Mouse (Mus musculus): ENCODE measurements around the gene Olfr68.
A peak's percentile ranks its signal among the peaks of the same experiment; 100 is the strongest.
"Not testable (repeated sequence)": the region's sequence is repeated elsewhere in the genome, so short reads cannot be mapped to it uniquely, and the experiment has no call there.

The Olfr68 gene

GRCm38 (mm10) chr7:103779598-103779997 is at the start of gene Olfr68:
Gene Olfr68 (minus strand): TSS chr7:103779698.
- DNase-seq (ENCODE audit: low read depth, low spot score): no peak

GRCm38 (mm10) chr7:103827808-103828207 is 48.3 kb upstream of the Olfr68 start, which contains the start of gene Hbb-bs:
Gene Hbb-bs (minus strand): TSS chr7:103828096.
- DNase-seq (ENCODE audit: low read depth, low spot score): no peak

GRCm38 (mm10) chr7:103827139-103827538 is 47.6 kb upstream of the Olfr68 start:
- not testable (repeated sequence) for DNase-seq (ENCODE audit: low read depth, low spot score)

DNA sequence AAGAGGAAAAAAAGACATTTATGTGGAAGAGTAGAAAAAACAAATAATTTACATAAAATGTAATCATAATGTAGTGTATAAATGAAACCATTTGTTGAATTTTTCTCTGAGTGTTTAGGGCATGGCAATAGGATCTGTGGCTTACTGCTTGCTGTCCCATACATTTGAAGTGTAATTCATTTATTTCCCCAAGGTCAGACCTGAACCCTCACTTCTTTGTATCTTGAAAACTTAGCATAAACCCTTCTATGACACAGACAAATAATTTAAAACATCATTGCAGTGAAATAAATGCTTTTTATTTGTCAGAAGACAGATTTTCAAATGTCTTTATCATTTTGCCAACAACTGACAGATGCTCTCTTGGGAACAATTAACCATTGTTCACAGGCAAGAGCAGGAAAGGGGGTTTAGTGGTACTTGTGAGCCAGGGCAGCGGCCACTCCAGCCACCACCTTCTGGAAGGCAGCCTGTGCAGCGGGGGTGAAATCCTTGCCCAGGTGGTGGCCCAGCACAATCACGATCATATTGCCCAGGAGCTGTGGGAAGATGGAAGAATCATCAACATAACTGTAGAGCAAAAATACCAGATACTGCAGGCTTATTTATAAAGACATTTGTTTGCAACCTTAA is 46.9 kb upstream of the Olfr68 start:
- DNase-seq (ENCODE audit: low read depth, low spot score): no peak

- no peak for DNase-seq (ENCODE audit: low read depth, low spot score)
These were observed 46.2 kb upstream of the Olfr68 start for GRCm38 (mm10) chr7:103825536-103826254.

GRCm38 (mm10) chr7:103824597-103824996 is 45.1 kb upstream of the Olfr68 start:
- DNase-seq (ENCODE audit: low read depth, low spot score): no peak

DNA sequence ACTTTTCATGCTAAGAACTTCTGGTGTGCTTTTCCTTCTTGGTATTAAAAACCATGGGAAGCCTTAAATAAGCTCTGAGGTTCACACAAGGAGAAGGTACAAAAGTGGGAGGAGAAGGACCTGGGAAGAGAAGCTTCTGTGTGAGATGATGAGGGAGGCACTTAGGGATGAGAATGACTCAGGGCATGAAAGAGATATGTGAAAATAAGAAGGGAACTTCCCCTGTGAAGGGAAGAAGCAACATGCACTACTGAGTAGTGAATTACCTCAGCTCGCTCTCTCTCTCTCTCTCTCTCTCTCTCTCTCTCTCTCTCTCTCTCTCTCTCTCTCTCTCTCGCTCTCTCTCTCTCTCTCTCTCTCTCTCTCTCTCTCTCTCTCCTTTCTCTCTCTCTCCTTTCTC is 35.6 kb upstream of the Olfr68 start:
- not testable (repeated sequence) for DNase-seq (ENCODE audit: low read depth, low spot score)

DNA sequence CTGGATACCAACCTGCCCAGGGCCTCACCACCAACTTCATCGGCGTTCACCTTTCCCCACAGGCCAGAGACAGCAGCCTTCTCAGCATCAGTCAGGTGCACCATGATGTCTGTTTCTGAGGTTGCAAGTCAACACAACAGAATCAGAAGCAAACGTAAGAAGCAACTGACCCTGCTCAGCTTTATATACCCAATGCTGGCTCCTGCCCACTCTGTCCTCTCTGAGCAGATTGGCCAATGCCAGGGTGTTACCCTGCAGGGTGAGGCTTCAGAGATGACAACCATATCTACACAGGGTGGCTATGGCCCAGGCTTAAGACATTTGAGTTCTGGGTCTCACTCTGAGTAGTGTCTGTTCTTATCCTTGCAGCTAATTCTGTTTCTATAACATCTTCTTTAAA is 34.3 kb upstream of the Olfr68 start, which contains the start of gene Hbb-bt:
Gene Hbb-bt, minus strand, starts transcription at position 231 of the 400 bp plus-strand sequence.
- no peak for DNase-seq (ENCODE audit: low read depth, low spot score)

DNA sequence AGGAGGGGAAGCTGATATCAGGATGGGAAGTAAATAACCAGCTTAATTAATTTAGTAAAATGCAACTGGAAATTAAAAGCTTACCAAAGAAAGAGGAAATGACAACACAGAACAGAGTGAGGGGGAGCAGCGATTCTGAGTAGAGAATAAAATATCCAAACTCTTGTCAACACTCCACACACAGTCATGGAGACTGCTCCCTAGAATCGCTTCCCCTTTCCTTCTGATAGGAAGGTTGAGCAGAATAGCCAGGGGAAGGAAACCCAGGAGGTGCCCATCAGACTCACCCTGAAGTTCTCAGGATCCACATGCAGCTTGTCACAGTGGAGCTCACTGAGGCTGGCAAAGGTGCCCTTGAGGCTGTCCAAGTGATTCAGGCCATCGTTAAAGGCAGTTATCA is 33.7 kb upstream of the Olfr68 start:
- DNase-seq (ENCODE audit: low read depth, low spot score): not testable (repeated sequence)

DNA sequence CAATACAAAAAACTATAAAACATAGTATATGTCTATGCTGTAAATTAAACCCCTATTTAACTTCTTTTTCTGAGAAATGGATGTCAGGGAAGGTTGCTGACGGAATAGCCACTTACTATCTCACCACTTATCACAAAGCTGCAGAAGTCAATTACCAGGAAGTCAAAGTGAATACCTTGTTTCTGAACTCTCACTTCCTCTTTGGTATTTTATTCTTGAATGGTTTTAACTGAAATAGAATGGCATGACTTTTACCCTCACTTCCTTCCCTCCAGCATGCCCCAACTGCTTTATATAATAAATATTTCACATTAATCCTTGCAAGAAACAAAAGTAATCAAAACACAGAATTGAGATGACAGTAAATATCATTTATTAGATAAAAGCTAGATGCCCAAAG is 32.7 kb upstream of the Olfr68 start:
- no peak for DNase-seq (ENCODE audit: low read depth, low spot score)

DNA sequence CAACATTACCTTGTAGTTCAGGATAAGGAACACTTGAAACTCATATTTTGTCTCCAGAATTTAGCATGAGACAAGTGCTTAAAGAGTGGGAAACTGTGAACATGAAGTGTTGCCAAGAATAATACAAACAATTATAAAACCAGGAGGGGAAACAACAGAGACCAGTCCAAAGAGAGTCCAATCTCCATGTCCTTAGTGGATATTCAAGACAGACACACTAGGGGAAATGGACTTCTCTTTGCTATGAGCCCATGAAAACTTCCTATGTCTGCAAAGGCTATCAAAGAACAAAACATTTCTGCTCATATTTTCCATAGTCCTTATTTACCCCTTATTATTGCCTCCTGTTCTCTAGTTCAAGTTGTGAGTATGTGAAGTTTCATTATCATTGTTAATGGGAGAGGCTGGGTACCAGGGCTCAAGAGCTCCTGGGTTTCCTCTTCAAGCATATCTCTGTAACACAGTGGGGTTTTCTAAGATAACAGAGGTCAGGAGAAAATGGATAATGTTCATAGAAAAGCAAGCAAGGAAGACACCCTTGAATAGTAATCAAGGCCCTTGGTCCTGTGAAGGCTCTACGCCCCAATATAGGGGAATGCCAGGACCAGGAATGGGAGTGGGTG is 31.8 kb upstream of the Olfr68 start:
- DNase-seq (ENCODE audit: low read depth, low spot score): no peak

DNA sequence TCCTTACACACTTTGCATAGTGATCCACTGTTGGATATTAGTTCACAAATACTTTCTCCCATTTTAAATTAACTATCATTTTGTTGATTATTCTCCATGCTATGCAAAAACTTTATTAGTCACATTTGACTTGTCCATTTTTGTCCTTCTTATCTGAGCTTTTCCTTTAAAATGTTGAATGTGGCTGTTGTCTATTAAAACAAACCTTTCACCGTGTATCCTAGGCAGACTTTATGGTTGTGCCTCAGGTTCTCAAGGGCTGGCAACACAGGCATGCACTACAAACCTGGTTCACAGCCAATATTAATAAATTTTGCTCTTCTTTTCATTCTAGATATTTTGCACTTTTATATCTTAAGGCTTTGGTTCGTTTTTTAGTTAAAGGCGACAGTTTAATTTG is 31.2 kb upstream of the Olfr68 start:
- DNase-seq (ENCODE audit: low read depth, low spot score): no peak

GRCm38 (mm10) chr7:103810296-103810695 is 30.8 kb upstream of the Olfr68 start:
- DNase-seq (ENCODE audit: low read depth, low spot score): no peak

- no peak for DNase-seq (ENCODE audit: low read depth, low spot score)
These were observed 30.3 kb upstream of the Olfr68 start for GRCm38 (mm10) chr7:103809801-103810155.

- DNase-seq (ENCODE audit: low read depth, low spot score): no peak
These were observed 29.7 kb upstream of the Olfr68 start for GRCm38 (mm10) chr7:103808971-103809800.

- DNase-seq (ENCODE audit: low read depth, low spot score): not testable (repeated sequence)
These were observed 28.6 kb upstream of the Olfr68 start for GRCm38 (mm10) chr7:103808120-103808519.

GRCm38 (mm10) chr7:103806856-103807255 is 27.4 kb upstream of the Olfr68 start:
- DNase-seq (ENCODE audit: low read depth, low spot score): peak; percentile 11

GRCm38 (mm10) chr7:103792669-103793388 is 13.3 kb upstream of the Olfr68 start:
- DNase-seq (ENCODE audit: low read depth, low spot score): no peak

GRCm38 (mm10) chr7:103791721-103792120 is 12.2 kb upstream of the Olfr68 start, which contains the start of gene Olfr67:
Gene Olfr67 (minus strand): TSS chr7:103791821.
- no peak for DNase-seq (ENCODE audit: low read depth, low spot score)

GRCm38 (mm10) chr7:103777652-103778051 is 1.8 kb downstream of the Olfr68 start:
- not testable (repeated sequence) for DNase-seq (ENCODE audit: low read depth, low spot score)

DNA sequence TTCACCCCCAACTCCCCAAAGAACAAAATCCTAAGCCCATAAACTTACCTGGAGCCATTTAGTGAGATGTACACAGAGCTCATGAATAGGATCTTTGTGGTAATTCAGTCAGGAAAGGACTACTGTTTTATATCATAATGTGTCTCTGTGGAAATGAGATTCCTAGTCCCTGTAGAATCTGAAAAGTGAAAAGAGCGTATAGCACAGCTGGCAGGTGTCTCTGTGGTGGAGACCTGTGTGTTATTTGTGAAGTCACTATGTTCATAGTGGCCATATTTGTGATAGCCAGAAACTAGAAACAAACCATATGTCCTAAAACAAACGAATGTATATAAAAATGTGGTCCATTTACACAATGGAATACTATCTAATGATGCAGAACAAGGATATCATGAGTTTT is 8.0 kb downstream of the Olfr68 start, which contains the start of gene Olfr69:
Gene Olfr69, minus strand, starts transcription at position 101 of the 400 bp plus-strand sequence.
- no peak for DNase-seq (ENCODE audit: low read depth, low spot score)

Measured in retina, adult 2 months (tissue).